Mouse (Mus musculus) kidney, postnatal 10 days (tissue): ENCODE measurements around the gene Zxdb.
"Not testable (repeated sequence)": the region's sequence is repeated elsewhere in the genome, so short reads cannot be mapped to it uniquely, and the experiment has no call there.

ENCODE experiments used
- DNase-seq: peaks from one replicate; pipeline ENCODE4 v3.0.0; 2021; ENCODE audit warnings: mixed read lengths

The Zxdb gene

GRCm38 (mm10) chrX:94724192-94724971, at the start of gene Zxdb:
Gene Zxdb, plus strand, starts transcription at chrX:94724569.
- DNase-seq, result not testable (repeated sequence)

DNA sequence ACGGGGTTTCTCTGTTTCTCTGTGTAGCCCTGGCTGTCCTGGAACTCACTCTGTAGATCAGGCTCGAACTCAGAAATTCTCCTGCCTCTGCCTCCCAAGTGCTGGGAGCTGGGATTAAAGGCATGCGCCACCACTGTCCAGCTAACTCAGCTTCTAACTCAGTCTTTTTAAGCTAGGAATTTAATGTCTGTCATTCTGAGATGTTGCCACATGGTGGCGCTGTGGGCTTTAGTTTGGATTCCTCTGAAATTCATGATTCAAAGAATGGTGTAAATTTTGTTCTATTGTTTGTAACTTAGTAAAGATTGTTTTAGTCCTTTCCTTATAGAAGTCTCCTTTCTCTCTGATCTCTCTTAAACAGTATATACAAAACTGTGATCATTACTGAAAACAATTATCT, 49.4 kb upstream of the Zxdb start:
- peak; percentile 63 for DNase-seq

- not testable (repeated sequence) for DNase-seq
Observed at GRCm38 (mm10) chrX:94681581-94681980, 42.8 kb upstream of the Zxdb start.

DNA sequence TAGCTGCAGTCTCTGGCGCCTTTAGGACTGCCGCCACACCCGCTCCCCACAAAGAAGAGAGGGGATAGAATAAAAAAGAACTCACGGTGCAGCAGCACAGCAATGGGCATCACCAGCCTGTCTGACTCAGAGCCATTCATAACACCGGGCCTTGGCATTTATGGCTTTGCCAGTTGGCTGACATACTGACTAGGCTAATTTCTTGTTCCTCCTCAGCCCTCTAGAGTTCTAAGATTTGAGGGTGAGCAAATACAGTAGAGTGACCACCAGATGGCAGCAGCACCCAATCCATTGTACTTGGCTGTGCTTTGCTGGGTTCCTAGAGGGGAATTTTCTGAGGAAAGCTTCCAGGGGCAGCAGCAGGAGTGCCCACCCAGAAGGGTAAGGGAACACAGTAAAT, 34.8 kb upstream of the Zxdb start:
- DNase-seq, result not testable (repeated sequence)

DNA sequence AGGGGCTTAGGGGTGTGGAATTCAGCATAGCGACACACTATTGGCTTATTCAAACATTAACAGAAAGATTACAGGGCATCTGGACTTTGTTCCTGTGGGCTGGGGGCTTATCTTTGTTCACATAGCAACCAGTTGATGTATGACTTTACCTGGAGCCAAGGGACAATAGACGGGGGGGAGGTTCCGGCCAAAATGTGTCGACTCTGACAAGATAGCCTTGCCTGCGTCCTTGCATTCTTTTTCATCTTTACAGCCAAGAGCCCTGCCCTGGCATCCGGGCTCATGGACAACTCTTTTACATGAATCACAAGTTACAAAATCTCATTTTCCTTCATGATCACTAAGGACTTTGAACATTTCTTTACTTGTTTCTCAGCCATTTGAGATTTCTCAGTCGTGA, 17.7 kb upstream of the Zxdb start:
- DNase-seq, result not testable (repeated sequence)

DNA sequence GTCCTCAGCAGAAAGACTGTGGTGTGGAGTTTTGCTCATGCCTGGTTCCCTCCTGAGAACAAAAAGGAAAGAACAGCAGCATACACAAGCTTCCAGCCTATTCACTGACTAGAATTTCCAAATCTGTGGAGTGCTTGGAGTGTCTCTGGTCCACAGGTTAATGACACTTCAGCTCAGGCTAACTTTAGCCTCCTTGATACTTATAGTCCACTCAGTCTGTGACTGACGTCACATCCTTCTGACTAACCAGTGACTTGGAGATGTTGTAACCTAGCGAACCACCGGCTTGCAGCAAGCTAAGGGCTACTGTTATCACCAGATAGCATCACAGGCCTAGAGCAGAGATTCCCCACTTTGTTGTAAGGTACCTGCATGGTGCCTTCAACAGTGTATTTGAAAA, 14.6 kb upstream of the Zxdb start:
- not testable (repeated sequence) for DNase-seq

DNA sequence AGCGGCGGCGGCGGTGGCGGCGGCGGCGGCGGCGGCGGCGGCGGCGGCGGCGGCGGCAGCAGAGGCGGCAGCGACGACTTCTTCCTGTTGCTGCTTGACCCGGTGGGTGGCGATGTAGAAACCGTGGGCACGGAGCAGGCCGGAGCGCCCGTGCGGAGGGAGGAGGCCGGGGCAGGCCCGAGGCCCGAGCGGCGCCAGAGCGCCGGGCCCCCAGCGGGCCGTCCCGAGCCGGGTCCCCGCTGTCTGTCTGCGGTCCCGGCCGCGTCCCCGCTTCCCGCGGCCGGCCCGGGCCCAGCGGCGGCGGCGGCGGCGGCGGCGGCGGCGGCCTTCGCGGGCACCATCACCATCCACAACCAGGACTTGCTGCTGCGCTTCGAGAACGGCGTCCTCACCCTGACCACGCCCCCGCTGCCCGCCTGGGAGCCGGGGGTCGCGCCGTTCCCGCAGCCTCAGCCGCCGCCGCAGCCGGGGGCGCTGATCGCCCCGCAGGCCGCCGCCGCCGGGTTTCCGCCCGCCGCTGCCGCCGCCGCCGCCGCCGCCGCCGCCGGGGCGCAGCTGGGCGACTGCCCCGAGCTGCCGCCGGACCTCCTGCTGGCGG, 702 bp downstream of the Zxdb start:
- DNase-seq, result peak; percentile 9

DNA sequence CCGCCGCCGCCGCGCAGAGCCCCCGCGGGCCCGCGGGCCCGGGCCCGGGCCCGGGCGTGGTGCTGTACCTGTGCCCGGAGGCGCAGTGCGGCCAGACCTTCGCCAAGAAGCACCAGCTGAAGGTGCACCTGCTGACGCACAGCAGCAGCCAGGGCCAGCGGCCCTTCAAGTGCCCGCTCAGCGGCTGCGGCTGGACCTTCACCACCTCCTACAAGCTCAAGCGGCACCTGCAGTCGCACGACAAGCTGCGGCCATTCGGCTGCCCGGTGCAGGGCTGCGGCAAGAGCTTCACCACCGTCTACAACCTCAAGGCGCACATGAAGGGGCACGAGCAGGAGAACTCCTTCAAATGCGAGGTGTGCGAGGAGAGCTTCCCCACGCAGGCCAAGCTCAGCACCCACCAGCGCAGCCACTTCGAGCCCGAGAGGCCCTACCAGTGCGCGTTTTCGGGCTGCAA, 1.3 kb downstream of the Zxdb start:
- DNase-seq, result not testable (repeated sequence)

GRCm38 (mm10) chrX:94731596-94731995, 7.2 kb downstream of the Zxdb start:
- no peak for DNase-seq

DNA sequence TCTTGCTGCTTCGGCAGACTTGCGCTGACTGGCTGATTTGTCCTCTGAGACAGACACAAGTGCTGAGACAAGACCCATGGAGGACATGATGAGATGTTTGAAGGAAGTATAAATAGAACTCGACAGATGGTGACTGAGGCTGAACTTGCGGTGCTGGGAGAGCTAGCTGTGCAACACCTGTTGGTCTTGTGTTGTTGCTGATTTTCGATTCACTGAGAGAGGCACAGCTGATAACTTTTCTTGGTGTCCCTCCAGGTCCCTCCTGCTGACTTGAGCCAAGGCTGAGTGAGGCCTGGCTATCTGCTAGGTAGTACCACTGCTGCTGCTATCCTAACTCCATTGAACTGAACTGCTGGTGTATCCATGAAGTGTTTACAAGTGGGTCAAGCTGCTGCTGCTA, 29.4 kb downstream of the Zxdb start:
- no peak for DNase-seq

GRCm38 (mm10) chrX:94759959-94760358, 35.6 kb downstream of the Zxdb start:
- no peak for DNase-seq

DNA sequence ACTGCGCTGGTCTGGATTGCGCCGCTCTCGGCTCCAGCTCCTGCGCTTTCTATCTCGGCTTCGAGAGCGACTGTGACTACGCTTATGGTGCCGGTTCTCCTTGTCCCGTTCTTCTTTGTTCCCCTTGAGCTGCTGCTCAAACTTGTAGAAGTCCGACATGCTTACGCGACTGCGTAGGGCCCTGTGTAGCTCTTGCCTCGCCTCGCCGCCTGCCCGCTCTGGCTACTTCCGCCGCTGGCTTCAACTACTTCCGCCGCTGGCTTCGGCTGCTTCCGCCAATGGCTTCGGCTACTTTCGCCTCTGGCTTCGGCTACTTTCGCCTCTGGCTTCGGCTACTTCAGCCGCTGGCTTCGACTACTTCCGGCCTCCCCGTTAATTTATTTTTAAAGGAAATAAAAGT, 49.5 kb downstream of the Zxdb start:
- no peak for DNase-seq
